Mouse (Mus musculus) cerebellum, adult 11-12 months (tissue): ENCODE measurements around the gene St7l.

Experiments
- DNase-seq: peaks from one replicate; pipeline ENCODE4 v3.0.0; 2022

The St7l gene

GRCm38 (mm10) chr3:104905389-104905788 lies 41.6 kb downstream of the St7l start:
- DNase-seq: no peak

- no peak for DNase-seq
These were observed 42.2 kb downstream of the St7l start for GRCm38 (mm10) chr3:104906007-104906406.

- no peak for DNase-seq
These were observed 45.4 kb downstream of the St7l start for GRCm38 (mm10) chr3:104909195-104909594.

- DNase-seq: no peak
These were observed 51.2 kb downstream of the St7l start for GRCm38 (mm10) chr3:104914986-104915385.

- DNase-seq: no peak
These were observed 65.6 kb downstream of the St7l start for GRCm38 (mm10) chr3:104929385-104929784.

GRCm38 (mm10) chr3:104937728-104938305 lies 74.0 kb downstream of the St7l start:
- no peak for DNase-seq

GRCm38 (mm10) chr3:104938327-104938726 lies 74.5 kb downstream of the St7l start:
- no peak for DNase-seq

GRCm38 (mm10) chr3:104940691-104941090 lies 76.9 kb downstream of the St7l start:
- no peak for DNase-seq

- no peak for DNase-seq
These were observed 78.9 kb downstream of the St7l start for GRCm38 (mm10) chr3:104942682-104943081.

- DNase-seq: no peak
These were observed 79.5 kb downstream of the St7l start for GRCm38 (mm10) chr3:104943333-104943732.

- DNase-seq: no peak
These were observed 81.1 kb downstream of the St7l start for GRCm38 (mm10) chr3:104944894-104945293.

GRCm38 (mm10) chr3:104950926-104951325 lies 87.1 kb downstream of the St7l start:
- no peak for DNase-seq

- DNase-seq: no peak
These were observed 89.3 kb downstream of the St7l start for GRCm38 (mm10) chr3:104952891-104953670.

- DNase-seq: no peak
These were observed 90.3 kb downstream of the St7l start for GRCm38 (mm10) chr3:104954137-104954536.

- DNase-seq: no peak
These were observed 90.7 kb downstream of the St7l start for GRCm38 (mm10) chr3:104954551-104954950.

- DNase-seq: no peak
These were observed 92.4 kb downstream of the St7l start for GRCm38 (mm10) chr3:104956131-104956581.

- DNase-seq: no peak
These were observed 96.5 kb downstream of the St7l start for GRCm38 (mm10) chr3:104960026-104961000.

GRCm38 (mm10) chr3:104961066-104962059 lies 97.6 kb downstream of the St7l start, which contains the start of gene Wnt2b:
Gene Wnt2b, minus strand, starts transcription at chr3:104961921.
- no peak for DNase-seq

- DNase-seq: no peak
These were observed 98.4 kb downstream of the St7l start for GRCm38 (mm10) chr3:104962141-104962611.

GRCm38 (mm10) chr3:104962866-104963265 lies 99.1 kb downstream of the St7l start:
- no peak for DNase-seq
